Mouse (Mus musculus): Measurements from ENCODE around the gene Svip. TPM values are rescaled to one million over a fixed set of nuclear protein-coding genes. Genes with fewer than 3 reads are reported as not detected.

Svip gene
- total RNA-seq, 2 experiments from 2014 or later = 22.2 to 22.3 TPM

DNA sequence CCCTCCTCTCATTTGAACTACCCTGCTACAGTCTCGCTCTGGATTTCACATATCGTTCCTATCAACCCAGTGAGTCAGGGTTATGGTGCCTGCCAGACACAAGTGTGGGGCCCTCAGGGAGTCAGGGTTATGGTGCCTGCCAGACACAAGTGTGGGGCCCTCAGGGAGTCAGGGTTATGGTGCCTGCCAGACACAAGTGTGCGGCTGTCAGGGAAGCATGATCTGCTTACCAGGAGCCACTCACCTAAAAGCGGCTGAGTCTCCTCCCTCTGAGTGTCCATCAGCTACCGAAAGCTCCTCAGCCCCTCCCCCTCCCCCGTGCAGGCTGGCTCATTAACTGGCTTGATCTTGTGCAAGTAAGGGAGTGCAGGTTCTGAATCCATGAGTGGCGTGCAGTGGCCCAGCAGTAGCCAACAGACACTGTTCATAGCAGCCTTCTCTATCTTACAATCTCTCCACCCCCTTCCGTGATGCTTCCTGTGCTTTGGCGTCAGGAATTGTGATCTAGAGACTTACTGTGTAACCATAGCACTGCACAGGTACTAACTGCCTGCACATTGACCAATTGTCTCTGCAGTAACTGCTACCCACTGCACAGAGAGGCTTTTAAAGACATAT lies 50.3 kb downstream of the Svip start:
- TF ChIP-seq CTCF (IDR thresholded peaks at IDR 0.05) = no peak
- H3K4me3 ChIP-seq = no peak overlapping the region
- intact Hi-C loops (cut with DNase I) = no loop called here
- no peak overlapping the region for H3K27ac ChIP-seq
- no peak for DNase-seq

Other genes with a start within 250 kb of the Svip start
- 1 to 10 TPM; 2.1 to 4.2 TPM for gene Gas2, start 144.0 kb downstream of the Svip start, total RNA-seq (2021)
- gene Fancf, start 143.8 kb downstream of the Svip start, total RNA-seq (2021) = 1 to 10 TPM; 1.5 TPM
- not detected for gene 1700015G11Rik, start 9.7 kb upstream of the Svip start, total RNA-seq (2021)

All from gastrocnemius, adult 2 months (tissue).